Mouse (Mus musculus) brown adipose tissue, adult 24 weeks (tissue): ENCODE data around the gene Kctd19. TPM values are rescaled to one million over a fixed set of nuclear protein-coding genes. Genes with fewer than 3 reads are reported as not detected.

Experiments used
- H3K27ac ChIP-seq: fragments of 200-500 bp; replicated peaks from 2 replicates; pipeline ENCODE4 v1.5.1; 2012; ENCODE audit warnings: low read depth, mild to moderate bottlenecking, low read length
- H3K4me1 ChIP-seq: fragments of 200-500 bp; 2 replicates; pipeline ENCODE4 v1.6.1; 2012; ENCODE audit warnings: low read length, mixed read lengths; ENCODE audit not compliant: control insufficient read depth, insufficient read depth, insufficient read length
- H3K4me3 ChIP-seq: fragments of 200-500 bp; 2 replicates; pipeline ENCODE4 v1.5.1; 2012; ENCODE audit warnings: low read depth, mild to moderate bottlenecking, low read length, moderate library complexity; ENCODE audit not compliant: insufficient read depth
- polyA plus RNA-seq: library from polyadenylated mRNA; stranded (reverse); fragments of >200 nt; gene quantifications from 2 replicates; pipeline ENCODE4 v1.2.4, GENCODE M21; 2012; ENCODE audit not compliant: missing spikeins, insufficient read depth, insufficient read length

Gene Kctd19
- polyA plus RNA-seq, result not detected in 2 replicates

DNA sequence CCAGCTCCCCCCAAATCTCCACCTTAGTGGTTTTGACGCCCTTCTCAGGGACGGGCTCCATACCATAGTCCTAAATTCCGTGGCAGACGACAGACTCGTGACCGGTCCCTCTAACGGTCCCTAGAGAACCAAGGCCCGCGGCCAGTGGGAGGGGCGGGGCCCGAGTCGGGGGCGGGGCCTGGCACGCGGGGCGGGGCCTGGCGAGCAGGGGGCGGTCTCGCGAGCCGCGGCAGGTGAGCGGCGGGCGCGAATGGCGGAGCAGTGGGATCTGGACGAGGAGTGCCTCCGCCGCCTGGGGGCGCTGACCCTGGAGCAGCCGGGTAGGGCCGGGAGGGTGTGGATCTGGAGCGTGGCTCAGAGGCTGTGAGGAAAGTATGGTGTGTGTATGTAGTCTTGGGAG, at the start of gene Kctd19, which contains the start of gene Lrrc36:
Kctd19 (minus strand) TSS at position 112 of the 400 bp plus-strand sequence.
Lrrc36 (plus strand) TSS at position 181 of the 400 bp plus-strand sequence.
- no peaks in the 10 kb centered on the region for H3K4me1 ChIP-seq
- peak within 1 kb of the TSS; percentile 50 for H3K4me3 ChIP-seq
- H3K27ac ChIP-seq, result no peak within 1 kb of the TSS

GRCm38 (mm10) chr8:105461085-105461803, 47.9 kb upstream of the Kctd19 start:
- H3K27ac ChIP-seq, result no peak overlapping the region
- no peaks in the 10 kb centered on the region for H3K4me1 ChIP-seq

DNA sequence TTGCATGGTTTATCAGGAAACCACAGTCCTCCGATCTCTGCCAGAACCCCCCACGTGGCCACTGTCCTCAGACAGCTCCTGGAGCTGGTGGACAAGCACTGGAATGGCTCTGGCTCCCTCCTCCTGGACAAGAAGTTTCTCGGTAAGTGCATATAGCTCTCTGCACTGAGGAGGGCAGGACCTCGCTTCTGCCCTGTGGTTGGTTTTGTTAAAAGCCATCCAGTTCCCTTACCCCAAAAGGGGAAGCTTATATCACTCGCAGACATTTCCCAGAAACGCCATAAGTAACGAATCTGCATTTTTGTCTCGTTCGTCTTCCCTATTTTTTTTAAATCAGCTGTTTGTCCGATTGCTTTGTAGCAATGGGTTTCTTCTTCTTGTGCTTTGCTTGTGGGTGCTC, 41.9 kb upstream of the Kctd19 start:
- H3K27ac ChIP-seq, result 0 out of 2 replicates have a peak overlapping the region, but pooled peaks have one; percentile 3

More at GRCm38 (mm10) chr8:105461085-105461803, 47.9 kb upstream of the Kctd19 start:
- H3K4me3 ChIP-seq, result no peak overlapping the region

DNA sequence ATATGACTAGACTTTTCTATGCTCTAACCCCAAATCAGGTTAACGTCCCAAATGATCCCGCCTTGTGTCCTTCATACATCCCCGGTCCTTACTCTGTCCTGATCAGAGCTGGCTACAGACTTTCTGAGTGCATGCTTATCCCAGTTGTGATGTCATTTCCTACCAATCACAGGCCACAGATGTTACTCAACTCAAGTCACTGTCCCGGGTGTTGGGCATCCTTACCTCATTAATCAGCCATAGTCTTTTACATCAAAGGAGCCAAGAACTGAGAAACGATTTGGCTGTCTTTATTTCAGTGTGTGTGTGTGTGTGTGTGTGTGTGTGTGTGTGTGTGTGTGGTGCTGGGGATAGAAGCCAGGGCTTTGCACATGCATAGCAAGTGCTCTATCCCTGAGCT, 40.8 kb upstream of the Kctd19 start:
- Histone ChIP-seq H3K27ac (no peak overlapping the region), H3K4me3 (no peak overlapping the region), H3K4me1 (no peaks in the 10 kb centered on the region; the same call in 1 of the 2 replicates)

More for the DNA sequence above, 41.9 kb upstream of the Kctd19 start:
- no peak overlapping the region for H3K4me3 ChIP-seq
- no peaks in the 10 kb centered on the region; the same call in 1 of the 2 replicates for H3K4me1 ChIP-seq

DNA sequence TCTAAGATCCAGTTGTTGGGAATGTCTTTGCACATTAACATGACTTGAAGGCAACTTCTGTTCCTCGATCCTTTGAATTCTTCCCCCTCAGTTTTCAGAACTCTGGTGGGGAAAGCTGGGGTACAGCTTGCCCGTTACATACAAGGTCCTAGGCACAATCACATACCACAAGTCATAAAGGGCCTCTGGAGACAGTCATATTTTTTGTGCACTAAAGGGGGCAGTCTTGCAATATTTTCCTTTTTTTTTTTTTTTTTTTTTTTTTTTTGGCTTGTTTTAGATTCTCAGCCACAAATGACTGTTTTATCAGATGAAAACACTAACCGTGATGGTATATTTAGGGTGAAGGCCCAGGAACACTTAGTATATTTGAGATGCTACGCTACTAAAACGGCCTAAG, 40.0 kb upstream of the Kctd19 start:
- peak overlapping the region; percentile 78 for H3K27ac ChIP-seq
- H3K4me1 ChIP-seq, result no peaks in the 10 kb centered on the region; the same call in 1 of the 2 replicates
- H3K4me3 ChIP-seq, result no peak overlapping the region

DNA sequence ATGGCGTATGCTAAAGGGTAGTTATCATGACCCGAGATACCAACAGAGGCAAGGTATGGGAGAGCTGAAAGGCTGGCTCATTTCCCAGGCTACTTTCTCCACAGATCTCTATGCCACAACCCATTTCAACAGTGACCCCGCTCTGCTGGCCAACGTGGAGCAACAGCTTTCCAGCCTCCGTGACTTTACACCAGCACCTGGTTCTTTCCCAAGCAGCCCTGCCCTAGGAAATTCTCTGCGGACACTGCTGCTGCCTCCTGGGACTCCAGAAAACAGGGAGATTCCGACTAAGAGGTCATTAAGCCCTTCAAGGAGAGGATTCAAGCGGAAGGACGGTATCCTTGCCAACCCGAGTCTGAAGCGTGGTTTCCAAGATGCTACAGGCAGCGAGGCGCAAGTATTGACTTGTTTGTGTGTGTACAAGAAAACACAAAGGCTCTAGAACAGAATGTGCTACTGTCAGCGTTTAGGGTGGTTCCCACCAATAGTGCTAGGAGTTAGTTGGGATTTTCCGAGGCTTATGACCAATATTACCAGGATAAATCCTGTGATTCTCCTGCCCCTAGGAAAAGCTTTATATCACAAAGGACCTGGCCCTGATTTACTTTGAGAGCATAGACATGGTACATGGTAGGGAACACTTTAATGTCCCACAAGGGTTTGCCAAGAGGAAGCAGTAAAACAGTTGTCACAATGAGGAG, 38.8 kb upstream of the Kctd19 start:
- Histone ChIP-seq H3K4me3 (no peak overlapping the region), H3K4me1 (no peaks in the 10 kb centered on the region; the same call in 1 of the 2 replicates), H3K27ac (0 out of 2 replicates have a peak overlapping the region, but pooled peaks have one; percentile 1)

DNA sequence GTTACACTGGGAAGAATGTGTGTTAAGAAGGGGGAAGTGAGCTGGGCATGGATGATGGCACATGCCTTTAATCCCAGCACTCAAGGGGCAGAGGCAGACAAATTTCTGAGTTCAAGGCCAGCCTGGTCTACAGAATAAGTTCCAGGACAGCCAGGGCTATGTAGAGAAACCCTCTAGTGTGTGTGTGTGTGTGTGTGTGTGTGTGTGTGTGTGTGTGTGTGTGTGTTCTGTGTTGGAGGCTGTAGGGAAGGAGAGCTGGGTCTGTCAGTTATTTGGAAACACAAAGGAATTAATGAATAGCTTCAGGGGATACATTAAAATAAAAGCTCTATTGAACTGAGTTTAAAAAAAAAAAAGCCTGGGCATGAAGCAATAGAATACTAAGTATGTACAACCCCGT, 37.7 kb upstream of the Kctd19 start:
- Histone ChIP-seq H3K27ac (no peak overlapping the region), H3K4me1 (no peaks in the 10 kb centered on the region; the same call in 1 of the 2 replicates), H3K4me3 (no peak overlapping the region)

DNA sequence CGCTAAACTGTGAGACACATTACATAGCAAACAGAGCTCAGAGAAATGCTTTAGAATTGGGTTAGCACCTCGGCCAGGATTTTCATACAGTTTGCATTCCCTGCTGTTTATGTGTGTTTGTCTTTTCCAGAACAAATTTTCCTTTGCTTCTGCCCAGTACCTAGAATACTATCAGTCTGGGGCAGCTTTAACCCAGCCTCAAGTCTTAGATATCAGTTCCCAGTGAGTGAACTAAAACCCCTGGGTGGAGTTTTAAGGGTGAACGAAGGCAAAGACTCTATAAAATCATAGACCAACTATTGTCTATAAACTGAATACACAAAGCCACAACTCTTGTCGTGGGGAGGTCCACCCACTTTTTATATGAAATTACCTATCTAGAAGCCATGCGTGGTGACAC, 35.3 kb upstream of the Kctd19 start:
- no peak overlapping the region for H3K27ac ChIP-seq
- no peaks in the 10 kb centered on the region; the same call in 1 of the 2 replicates for H3K4me1 ChIP-seq
- H3K4me3 ChIP-seq, result no peak overlapping the region

- Histone ChIP-seq H3K4me1 (no peaks in the 10 kb centered on the region; the same call in 1 of the 2 replicates), H3K4me3 (no peak overlapping the region)
These were observed 34.9 kb upstream of the Kctd19 start for GRCm38 (mm10) chr8:105448188-105448587.

DNA sequence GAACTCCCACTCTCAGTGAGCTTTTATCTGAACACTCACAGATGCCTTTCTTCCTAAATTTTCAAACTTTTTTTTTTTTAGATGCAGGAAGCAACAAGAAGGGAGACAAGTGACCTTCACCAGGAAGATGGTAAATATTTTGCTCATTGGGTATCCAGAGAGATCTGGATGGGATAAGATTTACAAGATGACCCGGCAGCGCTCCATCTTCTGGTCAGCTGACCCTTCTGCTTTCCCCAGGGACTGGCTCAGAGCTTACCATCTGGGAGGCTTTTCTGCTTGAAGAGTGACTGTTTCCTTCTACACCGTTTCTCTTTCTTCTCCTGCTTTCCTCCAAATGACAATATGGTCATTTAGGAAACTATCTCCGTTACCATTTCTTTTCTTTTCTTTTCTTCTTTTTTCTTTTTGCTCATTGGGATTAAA, 32.8 kb upstream of the Kctd19 start:
- Histone ChIP-seq H3K4me1 (0 out of 2 replicates have a peak, but pooled peaks cover 2% of the 10 kb centered on the region), H3K4me3 (no peak overlapping the region), H3K27ac (no peak overlapping the region)

More at GRCm38 (mm10) chr8:105448188-105448587, 34.9 kb upstream of the Kctd19 start:
- no peak overlapping the region for H3K27ac ChIP-seq

- H3K27ac ChIP-seq, result no peak overlapping the region
- H3K4me3 ChIP-seq, result no peak overlapping the region
- 0 out of 2 replicates have a peak, but pooled peaks cover 2% of the 10 kb centered on the region for H3K4me1 ChIP-seq
These were observed 32.2 kb upstream of the Kctd19 start for GRCm38 (mm10) chr8:105445296-105446126.

DNA sequence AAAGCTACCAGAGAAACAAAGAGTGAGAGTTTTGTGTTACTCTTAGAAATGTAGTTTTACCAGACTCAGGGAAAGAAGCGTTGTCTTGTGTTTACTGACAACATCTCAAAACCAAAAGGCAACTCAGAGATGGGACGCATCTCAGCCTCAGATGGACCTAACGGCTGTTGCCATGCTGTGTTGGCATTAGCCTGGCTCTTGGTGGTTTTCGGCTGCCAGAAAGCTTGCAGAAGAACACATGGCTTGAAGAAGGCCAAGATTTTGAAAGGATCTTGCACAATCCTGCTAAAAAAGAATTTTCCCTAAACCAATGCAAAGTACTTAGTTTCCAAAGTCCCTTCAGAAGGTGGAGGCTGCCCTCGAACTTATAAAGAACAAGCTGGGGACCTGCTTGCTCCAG, 29.4 kb upstream of the Kctd19 start:
- no peak overlapping the region for H3K4me3 ChIP-seq
- H3K4me1 ChIP-seq, result peaks cover 5% of the 10 kb centered on the region
- no peak overlapping the region for H3K27ac ChIP-seq

- H3K4me3 ChIP-seq, result no peak overlapping the region
- peaks cover 7% of the 10 kb centered on the region for H3K4me1 ChIP-seq
- H3K27ac ChIP-seq, result no peak overlapping the region
These were observed 28.1 kb upstream of the Kctd19 start for GRCm38 (mm10) chr8:105441433-105441832.

GRCm38 (mm10) chr8:105438865-105439264, 25.6 kb upstream of the Kctd19 start:
- H3K4me3 ChIP-seq, result no peak overlapping the region
- H3K27ac ChIP-seq, result no peak overlapping the region
- H3K4me1 ChIP-seq, result peaks cover 10% of the 10 kb centered on the region
